Mouse (Mus musculus): Measurements from ENCODE around the gene Polr3h. TPM values are rescaled to one million over a fixed set of nuclear protein-coding genes. Genes with fewer than 3 reads are reported as not detected.

Polr3h gene
- polyA plus RNA-seq, 1 experiment from 2014 or later: 103 TPM

GRCm38 (mm10) chr15:81891822-81892580 is 34.0 kb downstream of the Polr3h start:
- Histone ChIP-seq H3K9me3 (ENCODE audit: control insufficient read depth, low read length) (no peaks in the 10 kb centered on the region), H3K4me2 (ENCODE audit: low read length) (no peak overlapping the region), H3K4me1 (replicated peaks; ENCODE audit: control insufficient read depth, insufficient read depth, low read length) (no peaks in the 10 kb centered on the region), H3K9ac (replicated peaks; ENCODE audit: low read depth, low read length) (no peak overlapping the region), H3K4me3 (replicated peaks; ENCODE audit: low read length) (no peak overlapping the region), H3K27me3 (replicated peaks; ENCODE audit: control insufficient read depth, insufficient read depth, low read length) (no peaks in the 10 kb centered on the region), H3K36me3 (ENCODE audit: control insufficient read depth, insufficient read depth) (peaks cover 13% of the 10 kb centered on the region), H3K27ac (ENCODE audit: low read length) (no peak overlapping the region)
- WGBS: 94% methylated on average over 8 of the region's 8 CpGs
- no peak for ATAC-seq

- no peaks in the 10 kb centered on the region for H3K4me1 ChIP-seq (replicated peaks; ENCODE audit: control insufficient read depth, insufficient read depth, low read length)
- no peak for ATAC-seq
- WGBS: 97% methylated on average over 7 of the region's 7 CpGs
- no peak overlapping the region for H3K4me2 ChIP-seq (ENCODE audit: low read length)
- no peak overlapping the region for H3K9ac ChIP-seq (replicated peaks; ENCODE audit: low read depth, low read length)
- H3K9me3 ChIP-seq (ENCODE audit: control insufficient read depth, low read length): no peaks in the 10 kb centered on the region
- H3K27ac ChIP-seq (ENCODE audit: low read length): no peak overlapping the region
- no peaks in the 10 kb centered on the region for H3K27me3 ChIP-seq (replicated peaks; ENCODE audit: control insufficient read depth, insufficient read depth, low read length)
- no peak overlapping the region for H3K4me3 ChIP-seq (replicated peaks; ENCODE audit: low read length)
- H3K36me3 ChIP-seq (ENCODE audit: control insufficient read depth, insufficient read depth): peaks cover 13% of the 10 kb centered on the region
Observed at GRCm38 (mm10) chr15:81891140-81891802, 34.8 kb downstream of the Polr3h start.

GRCm38 (mm10) chr15:81889175-81889574 is 36.9 kb downstream of the Polr3h start:
- WGBS: 95% methylated on average over 7 of the region's 7 CpGs
- H3K4me1 ChIP-seq (replicated peaks; ENCODE audit: control insufficient read depth, insufficient read depth, low read length): no peaks in the 10 kb centered on the region
- no peak overlapping the region for H3K27ac ChIP-seq (ENCODE audit: low read length)
- no peaks in the 10 kb centered on the region for H3K9me3 ChIP-seq (ENCODE audit: control insufficient read depth, low read length)
- H3K36me3 ChIP-seq (ENCODE audit: control insufficient read depth, insufficient read depth): peaks cover 13% of the 10 kb centered on the region
- no peak overlapping the region for H3K4me2 ChIP-seq (ENCODE audit: low read length)
- ATAC-seq: no peak
- H3K4me3 ChIP-seq (replicated peaks; ENCODE audit: low read length): no peak overlapping the region
- H3K9ac ChIP-seq (replicated peaks; ENCODE audit: low read depth, low read length): no peak overlapping the region
- no peaks in the 10 kb centered on the region for H3K27me3 ChIP-seq (replicated peaks; ENCODE audit: control insufficient read depth, insufficient read depth, low read length)

- H3K9ac ChIP-seq (replicated peaks; ENCODE audit: low read depth, low read length): no peak overlapping the region
- H3K4me2 ChIP-seq (ENCODE audit: low read length): no peak overlapping the region
- ATAC-seq: no peak
- H3K27ac ChIP-seq (ENCODE audit: low read length): no peak overlapping the region
- H3K27me3 ChIP-seq (replicated peaks; ENCODE audit: control insufficient read depth, insufficient read depth, low read length): no peaks in the 10 kb centered on the region
- no peaks in the 10 kb centered on the region for H3K9me3 ChIP-seq (ENCODE audit: control insufficient read depth, low read length)
- H3K36me3 ChIP-seq (ENCODE audit: control insufficient read depth, insufficient read depth): peaks cover 5% of the 10 kb centered on the region
- WGBS: 94% methylated on average over 6 of the region's 6 CpGs
- no peak overlapping the region for H3K4me3 ChIP-seq (replicated peaks; ENCODE audit: low read length)
- no peaks in the 10 kb centered on the region for H3K4me1 ChIP-seq (replicated peaks; ENCODE audit: control insufficient read depth, insufficient read depth, low read length)
Observed at GRCm38 (mm10) chr15:81886795-81887550, 39.1 kb downstream of the Polr3h start.

GRCm38 (mm10) chr15:81885418-81885934 is 40.6 kb downstream of the Polr3h start:
- Histone ChIP-seq H3K27ac (ENCODE audit: low read length) (no peak overlapping the region), H3K9me3 (ENCODE audit: control insufficient read depth, low read length) (no peaks in the 10 kb centered on the region), H3K36me3 (ENCODE audit: control insufficient read depth, insufficient read depth) (peaks cover 5% of the 10 kb centered on the region; the same call in 1 of the 2 replicates), H3K4me3 (replicated peaks; ENCODE audit: low read length) (no peak overlapping the region), H3K4me1 (replicated peaks; ENCODE audit: control insufficient read depth, insufficient read depth, low read length) (peaks cover 5% of the 10 kb centered on the region), H3K27me3 (replicated peaks; ENCODE audit: control insufficient read depth, insufficient read depth, low read length) (no peaks in the 10 kb centered on the region), H3K4me2 (ENCODE audit: low read length) (no peak overlapping the region), H3K9ac (replicated peaks; ENCODE audit: low read depth, low read length) (no peak overlapping the region)
- WGBS: 67% methylated on average over 3 of the region's 3 CpGs
- no peak for ATAC-seq

GRCm38 (mm10) chr15:81882348-81882747 is 43.7 kb downstream of the Polr3h start:
- Histone ChIP-seq H3K27me3 (replicated peaks; ENCODE audit: control insufficient read depth, insufficient read depth, low read length) (no peaks in the 10 kb centered on the region), H3K4me1 (replicated peaks; ENCODE audit: control insufficient read depth, insufficient read depth, low read length) (peaks cover 22% of the 10 kb centered on the region), H3K27ac (ENCODE audit: low read length) (no peak overlapping the region), H3K9me3 (ENCODE audit: control insufficient read depth, low read length) (no peaks in the 10 kb centered on the region), H3K36me3 (ENCODE audit: control insufficient read depth, insufficient read depth) (no peaks in the 10 kb centered on the region), H3K4me3 (replicated peaks; ENCODE audit: low read length) (no peak overlapping the region), H3K4me2 (ENCODE audit: low read length) (no peak overlapping the region), H3K9ac (replicated peaks; ENCODE audit: low read depth, low read length) (no peak overlapping the region)
- WGBS: 92% methylated on average over 3 of the region's 3 CpGs
- ATAC-seq: no peak

GRCm38 (mm10) chr15:81879531-81880401 is 46.3 kb downstream of the Polr3h start:
- Histone ChIP-seq H3K36me3 (ENCODE audit: control insufficient read depth, insufficient read depth) (no peaks in the 10 kb centered on the region), H3K27me3 (replicated peaks; ENCODE audit: control insufficient read depth, insufficient read depth, low read length) (no peaks in the 10 kb centered on the region), H3K27ac (ENCODE audit: low read length) (peak overlapping the region; percentile 94), H3K9ac (replicated peaks; ENCODE audit: low read depth, low read length) (peak overlapping the region; percentile 47), H3K9me3 (ENCODE audit: control insufficient read depth, low read length) (no peaks in the 10 kb centered on the region), H3K4me2 (ENCODE audit: low read length) (peak overlapping the region; percentile 33), H3K4me3 (replicated peaks; ENCODE audit: low read length) (0 out of 2 replicates have a peak overlapping the region, but pooled peaks have one; percentile 3), H3K4me1 (replicated peaks; ENCODE audit: control insufficient read depth, insufficient read depth, low read length) (peaks cover 22% of the 10 kb centered on the region)
- peak; percentile 93 for ATAC-seq
- 14% methylated on average over 5 of the region's 5 CpGs for WGBS

- peak; percentile 86 for ATAC-seq
- WGBS: under 1% methylated on average over 53 of the region's 53 CpGs
- peak within 1 kb of the TSS; percentile 93 for H3K4me3 ChIP-seq (replicated peaks; ENCODE audit: low read length)
- peaks cover 16% of the 10 kb centered on the region; the same call in 1 of the 2 replicates for H3K36me3 ChIP-seq (ENCODE audit: control insufficient read depth, insufficient read depth)
- H3K9ac ChIP-seq (replicated peaks; ENCODE audit: low read depth, low read length): peak within 1 kb of the TSS; percentile 88
- peak within 1 kb of the TSS; percentile 100 for H3K27ac ChIP-seq (ENCODE audit: low read length)
- peaks cover 19% of the 10 kb centered on the region for H3K4me1 ChIP-seq (replicated peaks; ENCODE audit: control insufficient read depth, insufficient read depth, low read length)
- H3K4me2 ChIP-seq (ENCODE audit: low read length): peak within 1 kb of the TSS; percentile 74
- no peaks in the 10 kb centered on the region for H3K27me3 ChIP-seq (replicated peaks; ENCODE audit: control insufficient read depth, insufficient read depth, low read length)
- no peaks in the 10 kb centered on the region for H3K9me3 ChIP-seq (ENCODE audit: control insufficient read depth, low read length)
Observed at GRCm38 (mm10) chr15:81872262-81873136, 53.5 kb downstream of the Polr3h start, which contains the start of gene Aco2. Gene Aco2, plus strand, starts transcription at chr15:81872309.
